Mouse (Mus musculus) limb, embryonic 11.5 days (tissue): Measurements from ENCODE around the gene Uqcc3. TPM values are rescaled to one million over a fixed set of nuclear protein-coding genes. Genes with fewer than 3 reads are reported as not detected.
"Not testable (repeated sequence)": the region's sequence is repeated elsewhere in the genome, so short reads cannot be mapped to it uniquely, and the experiment has no call there.

Experiments
- ATAC-seq: fragments of 200-750 bp; cut with Nextera tagmentation; 2 replicates; pipeline ENCODE4 v1.8.0; 2017; ENCODE audit warnings: low read depth; ENCODE audit not compliant: insufficient number of reproducible peaks, low FRiP score, low TSS enrichment
- DNase-seq: peaks from one replicate; pipeline ENCODE4 v3.0.0-alpha.2; 2015; ENCODE audit warnings: low spot score
- H3K27ac ChIP-seq: fragments of 300-500 bp; sonication (generic); replicated peaks from 2 replicates; pipeline ENCODE4 v1.5.1; 2014; ENCODE audit warnings: low read depth, mild to moderate bottlenecking, low read length
- H3K27me3 ChIP-seq: fragments of 300-500 bp; sonication (generic); 2 replicates; pipeline ENCODE4 v1.6.1; 2014; ENCODE audit warnings: mild to moderate bottlenecking, low read length, mixed read lengths; ENCODE audit not compliant: control insufficient read depth, insufficient read depth
- H3K36me3 ChIP-seq: fragments of 300-500 bp; sonication (generic); 2 replicates; pipeline ENCODE4 v1.6.1; 2014; ENCODE audit warnings: mild to moderate bottlenecking, low read length, moderate library complexity, mixed read lengths; ENCODE audit not compliant: control insufficient read depth, insufficient read depth
- H3K4me1 ChIP-seq: fragments of 300-500 bp; sonication (generic); 2 replicates; pipeline ENCODE4 v1.6.1; 2014; ENCODE audit warnings: low read length, mixed read lengths; ENCODE audit not compliant: control insufficient read depth, insufficient read depth
- H3K4me2 ChIP-seq: fragments of 300-500 bp; sonication (generic); 2 replicates; pipeline ENCODE4 v1.6.1; 2014; ENCODE audit warnings: low read depth, mild to moderate bottlenecking, moderate library complexity; ENCODE audit not compliant: severe bottlenecking
- H3K4me3 ChIP-seq: fragments of 300-500 bp; sonication (generic); 2 replicates; pipeline ENCODE4 v1.5.1; 2014; ENCODE audit warnings: low read depth, low read length
- H3K9ac ChIP-seq: fragments of 300-500 bp; sonication (generic); 2 replicates; pipeline ENCODE4 v1.6.1; 2014; ENCODE audit warnings: mild to moderate bottlenecking, low read length
- H3K9me3 ChIP-seq: fragments of 300-500 bp; sonication (generic); 2 replicates; pipeline ENCODE4 v1.6.1; 2016; ENCODE audit warnings: low read length; ENCODE audit not compliant: control insufficient read depth
- WGBS: fragments of 180-500 bp; shearing (Covaris S2); extraction: QIAGEN DNeasy Blood & Tissue Kit; methylation state at CpG from one replicate; pipeline ENCODE4 v1.1.7; 2014; 5-methylcytosine and 5-hydroxymethylcytosine counted together
- polyA plus RNA-seq: library from polyadenylated mRNA; unstranded; fragments of >200 nt; fragmentation: Nextera tagmentation; extraction: Ambion mirVana; gene quantifications from 2 replicates; pipeline ENCODE4 v1.2.1, GENCODE M21; 2014

The Uqcc3 gene
- polyA plus RNA-seq, 1 experiment from 2014 or later: 60.2 TPM

GRCm38 (mm10) chr19:8871267-8872186 is 9.2 kb downstream of the Uqcc3 start, which contains the start of gene Ubxn1:
TSS of gene Ubxn1 (plus strand) at chr19:8871496.
- ATAC-seq (peak; percentile 95), DNase-seq (peak; percentile 95)
- H3K9ac ChIP-seq: peak within 1 kb of the TSS; percentile 78
- peaks cover 8% of the 10 kb centered on the region for H3K36me3 ChIP-seq
- no peaks in the 10 kb centered on the region for H3K27me3 ChIP-seq
- H3K27ac ChIP-seq: no peak within 1 kb of the TSS; the same call in 1 of the 2 replicates
- H3K9me3 ChIP-seq: no peaks in the 10 kb centered on the region
- peak within 1 kb of the TSS; percentile 74 for H3K4me3 ChIP-seq
- peaks cover 5% of the 10 kb centered on the region; the same call in 1 of the 2 replicates for H3K4me1 ChIP-seq
- H3K4me2 ChIP-seq: peak within 1 kb of the TSS; percentile 55
- WGBS: under 1% methylated on average over 59 of the region's 59 CpGs

- Histone ChIP-seq H3K9me3 (no peaks in the 10 kb centered on the region), H3K27ac (no peak overlapping the region), H3K4me2 (peak overlapping the region; percentile 55), H3K4me3 (peak overlapping the region; percentile 74), H3K4me1 (peaks cover 5% of the 10 kb centered on the region; the same call in 1 of the 2 replicates), H3K27me3 (no peaks in the 10 kb centered on the region), H3K9ac (peak overlapping the region; percentile 78), H3K36me3 (peaks cover 8% of the 10 kb centered on the region)
- WGBS: 58% methylated on average over 9 of the region's 9 CpGs
- DNase-seq (no peak), ATAC-seq (peak; percentile 1; the same call in 1 of the 2 replicates)
These were observed 9.9 kb downstream of the Uqcc3 start for GRCm38 (mm10) chr19:8870838-8871237.

GRCm38 (mm10) chr19:8870381-8870780 is 10.3 kb downstream of the Uqcc3 start:
- not testable (repeated sequence) for H3K9ac ChIP-seq, H3K36me3 ChIP-seq, DNase-seq, H3K4me3 ChIP-seq, H3K27ac ChIP-seq, H3K27me3 ChIP-seq, ATAC-seq, H3K4me1 ChIP-seq, H3K9me3 ChIP-seq
- 0 out of 2 replicates have a peak overlapping the region, but pooled peaks have one; percentile 55 for H3K4me2 ChIP-seq
- 76% methylated on average over 3 of the region's 3 CpGs for WGBS

GRCm38 (mm10) chr19:8864265-8864664 is 16.5 kb downstream of the Uqcc3 start:
- Histone ChIP-seq H3K27me3 (no peaks in the 10 kb centered on the region), H3K4me2 (no peak overlapping the region), H3K4me3 (no peak overlapping the region), H3K9me3 (no peaks in the 10 kb centered on the region), H3K36me3 (no peaks in the 10 kb centered on the region), H3K27ac (no peak overlapping the region), H3K4me1 (no peaks in the 10 kb centered on the region), H3K9ac (no peak overlapping the region)
- ATAC-seq (no peak), DNase-seq (no peak)
- WGBS: 83% methylated on average over 6 of the region's 6 CpGs

GRCm38 (mm10) chr19:8859018-8859417 is 21.7 kb downstream of the Uqcc3 start:
- Histone ChIP-seq H3K9ac (no peak overlapping the region), H3K4me1 (no peaks in the 10 kb centered on the region), H3K27ac (no peak overlapping the region), H3K4me3 (no peak overlapping the region), H3K27me3 (no peaks in the 10 kb centered on the region), H3K4me2 (no peak overlapping the region), H3K9me3 (no peaks in the 10 kb centered on the region), H3K36me3 (no peaks in the 10 kb centered on the region)
- WGBS: 16% methylated on average over 1 of the region's 1 CpGs
- no peak for DNase-seq
- ATAC-seq: no peak

GRCm38 (mm10) chr19:8857689-8858088 is 23.0 kb downstream of the Uqcc3 start:
- no peak for ATAC-seq
- Histone ChIP-seq H3K4me1 (no peaks in the 10 kb centered on the region), H3K4me2 (no peak overlapping the region), H3K27ac (no peak overlapping the region), H3K9me3 (no peaks in the 10 kb centered on the region), H3K9ac (no peak overlapping the region), H3K4me3 (no peak overlapping the region), H3K27me3 (no peaks in the 10 kb centered on the region), H3K36me3 (no peaks in the 10 kb centered on the region)
- DNase-seq: peak; percentile 45
- 39% methylated on average over 4 of the region's 4 CpGs for WGBS

GRCm38 (mm10) chr19:8853117-8853516 is 27.6 kb downstream of the Uqcc3 start:
- Histone ChIP-seq H3K4me1 (0 out of 2 replicates have a peak, but pooled peaks cover 4% of the 10 kb centered on the region), H3K9ac (no peak overlapping the region), H3K36me3 (0 out of 2 replicates have a peak, but pooled peaks cover 2% of the 10 kb centered on the region), H3K27me3 (no peaks in the 10 kb centered on the region), H3K9me3 (no peaks in the 10 kb centered on the region), H3K4me3 (no peak overlapping the region), H3K27ac (no peak overlapping the region), H3K4me2 (no peak overlapping the region)
- 88% methylated on average over 3 of the region's 3 CpGs for WGBS
- ATAC-seq (no peak), DNase-seq (no peak)

GRCm38 (mm10) chr19:8852236-8852928 is 28.3 kb downstream of the Uqcc3 start:
- H3K36me3 ChIP-seq: peaks cover 6% of the 10 kb centered on the region
- no peak overlapping the region for H3K27ac ChIP-seq
- H3K9ac ChIP-seq: no peak overlapping the region; the same call in 1 of the 2 replicates
- ATAC-seq (no peak), DNase-seq (no peak)
- 0 out of 2 replicates have a peak, but pooled peaks cover 4% of the 10 kb centered on the region for H3K4me1 ChIP-seq
- H3K4me3 ChIP-seq: no peak overlapping the region
- no peaks in the 10 kb centered on the region for H3K9me3 ChIP-seq
- H3K4me2 ChIP-seq: no peak overlapping the region
- H3K27me3 ChIP-seq: no peaks in the 10 kb centered on the region
- 54% methylated on average over 10 of the region's 10 CpGs for WGBS
